Mouse (Mus musculus) right cerebral cortex, adult 2 months (tissue): ENCODE measurements around the gene Stn1.

Source experiments
- DNase-seq, 2 experiments: peaks; one replicate each; pipeline ENCODE4 v3.0.0; 2021 to 2022; ENCODE audit warnings: low spot score in 2 of 2

The Stn1 gene

DNA sequence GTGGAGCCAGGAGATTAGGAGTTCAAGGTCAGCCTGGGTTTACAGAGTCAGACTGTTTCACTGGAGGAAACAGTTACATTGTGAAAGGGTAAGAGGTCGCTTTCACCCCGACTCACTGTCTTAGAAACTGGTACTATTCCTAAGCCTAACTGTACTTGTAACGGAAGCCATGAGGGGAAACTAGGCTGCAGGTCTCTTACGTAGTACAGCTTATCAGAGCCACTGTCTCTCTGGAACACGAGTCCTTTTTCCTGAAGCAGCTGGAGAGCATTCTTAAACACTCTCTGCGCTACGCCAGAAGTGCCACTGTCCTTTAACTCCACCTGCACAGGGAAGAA, 27.2 kb downstream of the Stn1 start:
- DNase-seq = no peak

DNA sequence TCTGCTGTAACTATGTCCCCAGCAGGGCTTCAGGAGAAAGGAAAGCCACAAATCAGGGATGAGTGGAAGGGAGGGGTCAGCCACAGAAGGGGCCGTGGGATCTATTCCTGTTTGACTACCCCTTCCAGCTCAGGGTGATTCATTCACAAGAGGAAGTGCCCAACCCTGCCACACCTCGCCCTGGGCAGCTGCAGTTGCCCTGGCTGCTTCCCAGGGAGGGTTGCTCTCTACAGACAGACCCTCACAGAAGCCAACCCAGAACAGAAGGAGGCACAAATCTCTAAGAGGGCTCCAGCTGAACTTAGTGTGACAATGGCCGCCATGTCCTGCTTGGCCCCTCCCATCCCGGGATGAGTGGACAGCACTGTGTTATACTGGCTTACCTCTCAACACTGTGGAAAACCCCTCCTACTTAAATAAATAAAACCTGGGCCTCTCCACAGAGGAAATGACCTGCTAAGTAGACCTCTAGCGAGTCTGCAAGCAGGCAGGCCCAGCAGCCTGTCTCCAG, 28.5 kb downstream of the Stn1 start:
- no peak for DNase-seq

DNA sequence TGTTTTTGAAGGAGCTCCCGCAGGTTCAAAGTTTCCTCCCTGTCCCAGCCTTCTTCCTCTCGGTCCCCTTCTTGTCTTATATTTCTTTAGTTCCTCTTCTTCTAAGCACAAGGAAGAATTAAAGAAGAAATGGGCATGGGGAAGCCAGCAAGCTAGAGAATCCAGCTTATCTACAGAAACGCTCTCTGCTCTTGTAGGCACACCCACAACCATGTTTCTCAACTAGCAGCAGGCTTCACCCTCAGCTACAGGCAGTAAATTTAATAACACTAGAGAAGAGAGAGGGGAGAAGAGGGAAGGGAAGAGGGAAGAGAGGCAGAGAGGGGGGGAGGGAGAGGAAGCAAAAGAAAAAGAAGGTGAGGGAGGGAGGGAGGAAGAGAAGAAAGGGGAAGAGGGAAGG, 29.1 kb downstream of the Stn1 start:
- DNase-seq = no peak

DNA sequence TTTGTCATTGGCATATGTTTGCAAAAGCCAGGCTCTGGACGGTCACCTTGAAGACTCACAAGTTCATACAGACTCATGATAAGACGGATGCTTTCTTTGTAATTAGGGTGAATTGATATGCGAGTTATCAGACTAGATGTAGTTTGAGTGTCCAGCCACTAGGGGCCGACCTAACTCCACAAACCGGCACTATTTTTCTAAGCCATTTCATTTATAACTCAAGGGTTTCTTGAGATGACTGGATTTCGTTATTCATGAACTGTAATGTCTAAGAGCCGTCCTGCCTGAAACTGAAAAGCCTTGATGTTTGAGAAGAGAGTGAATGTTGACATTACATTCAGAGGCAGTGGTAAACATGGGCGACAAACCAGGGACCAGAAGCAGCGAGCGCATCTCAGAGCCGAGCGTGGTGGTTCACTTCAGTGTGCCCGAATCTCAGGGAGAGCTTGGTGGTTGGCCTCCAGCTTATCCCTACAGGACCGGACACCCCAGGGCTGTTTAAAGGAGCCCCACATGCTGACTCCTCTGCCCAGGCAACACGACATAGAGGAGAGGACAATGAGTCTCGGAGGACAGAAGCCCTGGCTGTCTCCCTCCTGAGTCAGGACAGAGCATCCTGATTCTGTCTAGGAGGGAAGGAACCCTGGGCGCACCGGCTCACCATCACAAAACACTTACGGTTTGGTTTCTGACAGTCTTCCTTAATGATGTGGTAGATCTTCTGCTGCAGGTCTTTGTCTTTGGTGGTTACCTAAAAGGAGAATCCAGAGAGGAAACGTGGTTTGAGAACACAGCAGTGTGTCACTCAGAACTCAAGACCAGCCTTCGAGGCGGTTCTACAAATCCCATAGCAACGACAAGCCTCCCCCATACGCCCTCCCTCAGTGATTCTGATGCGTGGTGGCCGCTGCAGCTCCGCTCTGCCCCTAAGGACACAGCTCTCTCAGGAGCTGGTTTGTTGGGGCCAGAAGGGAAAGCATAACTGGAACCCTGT, 29.9 kb downstream of the Stn1 start:
- DNase-seq = peak; percentile 84 to 85

DNA sequence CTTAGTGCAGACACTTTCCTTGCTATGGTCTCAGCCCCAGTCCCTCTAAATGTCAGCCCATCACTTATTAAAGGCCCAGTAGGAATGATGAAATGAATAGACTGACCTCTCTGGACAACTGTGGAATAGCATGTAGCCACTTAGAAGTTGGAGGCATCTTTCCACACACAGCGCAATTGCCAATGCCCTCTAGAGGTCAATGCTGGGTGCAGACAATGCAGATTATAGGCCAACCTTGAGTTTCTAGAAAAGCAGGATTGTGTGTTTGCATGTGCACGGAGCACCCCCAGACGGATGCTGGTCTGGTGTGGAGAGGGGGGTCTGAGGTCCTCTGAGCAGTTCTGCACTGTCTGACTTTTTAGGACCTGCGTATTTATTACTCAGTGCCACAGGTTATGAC, 33.7 kb downstream of the Stn1 start:
- DNase-seq = no peak

DNA sequence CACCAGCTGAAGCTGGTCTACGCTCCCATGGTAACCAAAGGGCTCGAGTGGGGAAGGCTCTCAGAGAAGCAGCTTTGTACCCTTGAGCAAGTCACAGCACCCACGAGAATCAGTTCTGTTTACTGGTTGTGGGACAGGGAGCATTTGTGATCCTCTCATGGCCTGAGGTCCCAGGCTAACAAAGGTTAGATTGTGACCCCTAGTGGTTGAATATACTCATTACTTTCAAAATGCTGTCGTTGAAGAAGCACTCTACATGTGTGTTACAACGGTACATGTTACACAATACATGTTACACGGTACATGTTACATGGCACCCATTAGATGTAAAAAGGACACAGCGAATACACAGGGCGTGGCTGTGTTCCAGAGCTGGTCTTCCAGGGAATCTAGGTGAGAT, 34.7 kb downstream of the Stn1 start:
- no peak for DNase-seq

DNA sequence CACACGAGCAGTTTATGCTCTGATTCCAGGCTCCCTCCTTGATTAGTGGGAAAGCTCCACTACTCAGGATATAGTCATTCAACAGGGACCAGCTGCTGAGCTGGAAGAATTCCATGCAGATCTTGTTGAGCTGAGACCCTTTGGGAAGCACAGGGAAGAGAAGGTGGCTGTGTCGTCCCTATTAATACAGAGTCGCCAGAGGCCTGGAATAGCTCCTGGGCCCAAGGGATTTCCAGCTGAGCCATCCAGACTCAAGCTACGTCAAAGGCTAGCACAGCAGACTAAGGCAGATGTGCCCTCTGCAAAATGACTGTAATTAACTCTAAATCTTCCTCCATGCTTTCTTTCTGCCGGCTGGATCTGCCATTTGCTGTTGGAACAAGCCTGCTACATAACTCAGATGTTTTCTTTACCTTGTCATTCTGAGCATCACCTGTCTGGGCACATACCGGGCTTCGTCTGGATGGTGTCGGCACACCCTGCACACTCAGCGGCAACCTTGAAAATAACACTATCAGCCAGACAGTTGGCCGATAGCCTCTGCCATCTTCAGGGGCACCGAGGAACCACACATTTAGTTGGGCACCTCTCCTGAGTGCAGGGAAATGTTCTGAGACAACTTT, 36.8 kb downstream of the Stn1 start:
- no peak for DNase-seq

DNA sequence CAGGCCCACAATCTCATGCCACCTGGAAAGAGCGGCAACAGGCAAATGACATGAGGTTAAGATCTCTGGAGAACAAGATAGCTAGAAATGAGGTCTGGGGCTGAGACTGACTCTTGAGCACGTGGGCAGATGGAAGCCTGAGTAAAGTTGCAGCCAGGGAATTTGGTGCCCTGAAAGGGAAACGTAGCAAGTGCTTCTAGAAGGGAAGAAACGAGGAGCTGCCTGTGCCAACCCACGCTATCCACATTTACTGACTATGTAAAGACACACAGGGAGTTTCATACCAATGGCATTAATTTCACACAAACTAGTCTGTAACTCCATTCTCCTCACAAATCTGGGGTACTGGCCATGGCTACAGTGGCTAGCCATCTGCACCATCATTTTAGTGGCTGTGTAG, 37.5 kb downstream of the Stn1 start:
- DNase-seq = no peak

DNA sequence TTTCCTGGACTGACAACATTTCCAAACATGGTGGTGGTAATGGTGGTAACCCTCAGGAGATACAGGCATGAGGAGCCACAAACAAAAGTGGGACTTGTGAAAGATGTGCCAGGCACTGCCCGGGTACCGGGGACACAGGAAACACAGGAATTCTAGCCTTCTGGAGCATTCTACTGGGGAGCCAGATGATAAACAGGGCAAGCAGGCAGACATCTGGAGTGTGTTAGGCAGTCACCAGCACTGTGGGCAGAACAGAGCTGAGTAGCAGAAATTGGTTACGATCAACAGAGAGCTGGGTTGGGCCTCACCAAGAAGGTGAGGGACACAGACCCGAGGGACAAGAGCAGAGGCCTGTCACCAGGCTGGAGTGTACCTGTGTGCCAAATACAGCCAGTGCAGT, 38.4 kb downstream of the Stn1 start:
- DNase-seq = no peak

DNA sequence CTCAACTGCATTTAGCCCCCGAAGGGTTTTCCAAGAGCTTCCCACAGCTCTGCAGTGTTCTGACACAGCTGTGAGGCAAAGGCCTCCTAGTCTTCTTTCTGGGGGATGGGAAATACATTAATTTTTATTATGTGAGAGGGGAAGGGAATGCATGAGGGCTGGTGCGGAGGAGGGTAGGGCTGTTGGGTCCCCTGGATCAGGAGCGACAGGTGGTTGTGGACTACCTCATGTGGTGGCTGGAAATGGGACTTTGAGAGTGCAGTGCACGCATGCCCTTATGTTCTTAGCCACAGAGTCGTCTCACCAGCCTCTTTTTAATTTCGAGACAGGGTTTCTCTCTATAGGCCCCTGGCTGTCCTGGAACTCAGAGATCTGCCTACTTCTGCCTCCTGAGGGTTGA, 39.6 kb downstream of the Stn1 start:
- DNase-seq = no peak

DNA sequence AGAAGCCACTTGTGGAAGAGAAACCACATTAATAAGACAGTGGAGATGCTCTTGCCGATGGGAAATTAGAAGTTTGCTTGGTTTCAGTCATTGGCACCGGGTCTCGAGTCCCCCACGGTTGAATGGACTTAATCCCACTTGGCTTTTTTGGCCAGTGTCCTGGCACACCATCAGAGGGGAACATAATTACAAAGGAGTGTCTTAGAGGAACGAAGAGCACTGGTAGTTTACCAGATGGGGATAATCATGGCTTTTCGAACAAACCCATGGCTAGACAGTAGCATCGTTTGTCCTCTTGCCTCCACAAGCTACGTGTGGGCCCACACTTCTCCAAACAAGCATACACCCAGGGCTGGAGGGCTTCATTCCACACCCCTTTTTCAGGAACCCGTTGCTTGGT, 40.0 kb downstream of the Stn1 start:
- DNase-seq = no peak

DNA sequence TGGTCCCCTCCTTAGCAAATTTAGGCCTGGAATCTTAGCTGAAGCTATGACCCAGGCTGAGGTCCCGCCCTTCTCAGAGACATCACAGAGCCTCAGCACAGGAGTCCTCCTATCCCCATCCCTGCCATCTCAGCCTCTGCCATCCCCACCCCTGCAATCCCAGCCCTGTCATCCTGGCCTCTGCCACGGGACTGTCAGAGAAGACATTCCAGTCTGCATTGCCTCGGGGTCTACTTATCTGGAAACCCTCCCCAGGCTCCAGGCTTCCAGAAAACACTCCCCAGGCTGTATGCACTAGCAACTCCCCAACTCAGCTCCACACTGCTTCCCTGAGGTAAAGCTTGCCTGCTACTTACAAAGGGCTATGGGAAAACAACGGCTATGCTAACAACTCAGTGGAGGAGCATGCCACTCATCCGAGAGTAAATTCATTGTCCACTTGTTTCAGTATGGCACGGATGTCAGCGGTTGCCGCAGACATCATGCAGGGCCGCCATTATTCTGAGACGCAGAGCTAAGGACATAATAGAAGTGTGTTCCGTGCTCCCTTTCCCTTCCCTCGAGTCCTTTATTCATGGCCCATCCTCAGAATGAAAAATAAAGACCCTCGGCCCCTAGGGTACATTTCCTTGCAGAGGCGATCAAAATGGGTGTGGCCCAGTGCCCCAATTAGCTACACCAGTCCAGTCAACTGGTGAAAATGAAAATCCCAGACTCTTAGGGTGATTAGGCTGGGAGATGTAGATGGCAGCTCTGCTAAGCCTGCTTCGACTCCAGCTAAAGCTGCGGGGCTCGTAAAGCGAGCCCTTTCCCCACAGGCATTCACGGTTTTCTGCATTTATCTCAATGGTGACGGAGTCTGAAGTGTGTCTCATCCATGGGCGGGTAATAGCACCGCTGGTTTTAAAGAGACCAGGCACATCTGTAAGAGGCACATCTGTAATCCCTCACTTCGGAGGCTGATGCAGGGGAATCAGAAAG, 44.0 kb downstream of the Stn1 start:
- DNase-seq = no peak

DNA sequence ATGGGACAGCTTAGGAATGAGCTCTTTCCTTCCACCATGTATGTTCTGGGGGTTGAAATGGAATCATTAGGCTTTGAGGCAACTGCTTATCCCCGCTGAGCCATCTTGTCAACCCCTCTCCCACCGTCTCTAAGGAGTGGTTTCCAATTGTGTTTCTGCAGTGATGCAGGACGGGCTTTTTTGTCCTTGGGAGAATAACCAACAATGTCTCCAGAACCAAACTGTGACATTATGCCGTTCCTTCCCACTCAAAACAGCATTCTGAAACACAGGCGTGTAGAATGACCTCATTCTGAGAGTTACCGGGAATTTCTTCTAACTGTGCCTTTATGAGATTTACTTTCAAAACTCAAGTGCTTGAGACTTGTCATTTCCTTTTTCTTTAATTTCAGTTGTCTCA, 44.9 kb downstream of the Stn1 start:
- no peak for DNase-seq

DNA sequence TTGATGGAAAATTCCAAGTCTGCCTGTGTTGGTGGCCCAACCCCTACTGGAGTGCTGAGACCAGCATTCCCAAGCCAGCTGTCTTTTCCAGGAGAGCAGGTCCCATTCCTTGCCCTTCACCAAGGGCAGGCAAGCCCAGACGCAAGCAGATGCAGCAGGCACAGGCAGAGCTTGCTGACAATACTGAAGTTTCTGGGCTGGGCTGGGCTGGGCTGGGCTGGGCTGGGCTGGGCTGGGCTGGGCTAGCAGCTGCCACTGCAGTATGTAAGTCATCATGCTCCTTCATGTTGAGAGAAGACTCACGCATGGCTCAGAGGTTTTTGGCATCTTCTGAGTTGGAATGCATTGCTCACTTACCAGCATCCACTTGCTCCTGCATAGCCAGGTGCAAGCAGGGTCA, 45.5 kb downstream of the Stn1 start:
- no peak for DNase-seq

DNA sequence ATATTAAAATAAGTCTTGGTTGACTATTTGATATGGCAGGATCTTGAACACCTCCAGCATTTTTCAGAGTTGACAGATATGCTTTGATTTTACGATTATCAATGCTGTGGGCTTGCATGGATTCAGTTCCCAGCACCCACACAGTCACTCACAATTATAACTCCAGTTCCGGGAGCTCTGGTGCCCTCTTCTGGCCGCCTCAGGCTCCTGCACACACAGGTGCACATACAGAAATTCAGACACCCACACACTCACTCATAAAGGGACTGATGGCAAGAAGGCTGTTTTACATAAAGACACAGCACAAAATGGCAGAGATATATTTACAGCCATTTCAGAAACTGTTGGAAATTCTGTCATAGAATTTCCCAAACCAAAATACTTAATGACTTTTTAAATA, 48.1 kb downstream of the Stn1 start:
- DNase-seq = no peak

DNA sequence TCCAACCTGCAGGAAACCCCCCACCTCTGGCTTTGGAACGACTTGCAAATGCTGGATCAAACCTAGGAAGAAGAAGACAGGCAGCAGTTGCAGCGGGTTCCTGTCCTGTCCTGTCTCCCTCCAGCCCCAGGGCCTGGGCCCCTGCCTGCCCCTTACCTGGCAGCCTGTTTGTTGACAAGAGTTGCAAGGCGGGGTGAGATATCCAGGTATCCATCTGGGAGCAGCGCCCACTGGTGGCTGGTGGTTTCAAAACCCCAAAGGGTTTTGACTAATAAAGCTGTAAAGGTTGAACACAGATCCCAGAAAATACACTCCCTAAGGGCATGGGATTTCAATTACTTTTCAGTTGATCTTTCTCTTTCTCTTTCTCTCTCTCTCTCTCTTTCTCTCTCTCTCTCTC, 49.1 kb downstream of the Stn1 start:
- DNase-seq = no peak

DNA sequence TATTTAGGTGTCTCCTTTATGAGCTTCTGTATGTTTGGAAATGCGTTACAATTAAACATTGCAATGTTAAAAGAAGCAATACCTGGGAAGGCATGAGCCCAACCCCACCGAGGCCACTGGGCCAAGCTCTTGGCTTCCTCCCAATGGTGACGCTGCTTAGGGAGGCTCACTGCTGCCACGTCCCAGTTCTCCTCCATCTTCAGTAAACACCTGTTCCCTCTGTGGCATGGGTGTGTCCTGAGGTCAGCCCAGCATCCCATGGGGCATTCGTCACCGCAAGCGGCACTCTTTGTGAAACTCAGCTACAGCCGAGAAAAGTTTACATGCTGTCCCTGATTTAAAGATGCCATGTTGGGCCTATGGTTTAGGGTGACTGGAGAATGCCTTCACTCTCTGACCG, 49.7 kb downstream of the Stn1 start:
- no peak for DNase-seq

DNA sequence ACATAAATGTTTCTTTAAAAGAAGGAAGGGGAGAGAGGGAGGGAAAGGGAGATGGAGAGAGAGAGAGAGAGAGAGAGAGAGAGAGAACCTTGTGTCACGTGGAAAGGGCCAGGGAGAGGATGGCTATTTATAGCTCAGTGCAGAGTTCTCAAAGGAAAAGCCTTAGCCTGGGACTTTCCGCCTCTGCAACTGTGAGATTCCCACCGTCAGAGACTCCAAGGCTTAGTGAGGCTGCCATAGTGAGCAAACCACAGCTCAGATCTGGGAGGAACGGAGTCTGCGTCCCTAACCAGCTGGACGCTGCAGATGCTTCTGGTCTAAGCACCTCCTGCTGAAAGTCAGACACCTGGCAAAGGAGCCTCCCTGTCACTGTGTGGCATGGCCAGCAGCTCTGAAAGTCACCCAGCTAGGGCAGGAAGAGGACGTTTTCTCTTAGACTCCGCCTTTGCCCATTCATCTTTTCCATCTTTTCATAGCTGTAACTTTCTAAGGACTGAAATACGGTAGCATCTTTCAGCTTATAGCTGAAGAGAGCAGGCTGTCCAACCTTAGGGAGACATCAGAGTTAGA, 51.2 kb downstream of the Stn1 start:
- DNase-seq = no peak

DNA sequence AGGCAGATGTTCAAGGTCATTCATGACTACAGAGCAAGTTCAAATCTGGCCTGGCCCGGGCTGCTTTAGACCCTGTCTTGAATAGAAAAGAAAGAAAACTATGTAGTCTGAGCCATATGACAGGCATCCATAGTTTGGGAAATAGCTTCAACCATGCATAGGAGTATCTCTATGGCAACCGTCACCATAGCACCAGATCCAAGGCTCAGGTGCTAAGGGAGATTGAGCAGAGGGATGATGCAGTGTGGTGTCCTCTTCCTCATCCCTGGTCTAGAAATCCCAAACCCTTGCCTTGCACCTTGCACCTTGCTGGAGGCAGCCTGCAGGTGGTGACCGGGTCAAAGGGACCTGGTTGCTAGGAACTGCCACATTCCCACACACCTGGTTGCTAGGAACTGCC, 53.2 kb downstream of the Stn1 start:
- DNase-seq = peak; percentile 67 to 77

DNA sequence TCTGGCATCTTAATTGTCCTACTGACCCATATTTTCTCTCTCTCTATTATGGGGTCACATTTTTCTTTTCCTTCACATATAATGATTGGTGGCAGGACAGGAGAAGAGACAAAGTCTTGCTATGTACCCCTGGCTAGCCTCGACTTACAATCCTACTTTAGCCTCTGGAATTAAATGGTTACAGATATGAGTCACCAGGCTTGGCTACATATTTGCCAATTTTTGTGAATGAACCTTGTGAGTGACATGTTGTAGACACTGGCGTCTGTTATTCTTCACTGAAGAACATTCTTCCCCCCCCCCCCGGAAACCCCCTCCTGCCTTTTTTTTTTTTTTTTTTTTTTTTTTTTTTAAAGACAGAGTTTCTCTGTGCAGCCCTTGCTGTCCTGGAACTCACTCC, 54.0 kb downstream of the Stn1 start:
- DNase-seq = no peak

DNA sequence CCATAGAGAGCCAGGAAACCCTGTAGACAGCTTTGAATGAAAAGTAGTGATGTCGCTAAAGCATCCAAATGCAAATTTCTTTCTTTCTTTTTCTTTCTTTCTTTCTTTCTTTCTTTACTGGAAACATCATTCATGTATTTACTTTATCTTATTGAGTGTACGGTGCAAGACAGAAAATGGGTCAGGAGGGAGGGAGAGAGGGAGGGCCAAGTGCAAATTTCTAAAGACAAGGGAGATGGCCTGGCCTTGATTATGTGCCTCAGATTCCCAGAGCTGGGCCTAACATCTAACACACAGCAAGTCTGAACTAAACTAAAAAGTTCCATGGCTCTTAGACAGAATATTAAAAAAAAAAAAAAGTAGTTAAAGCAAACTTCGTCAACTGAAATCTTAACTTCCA, 63.9 kb downstream of the Stn1 start:
- no peak for DNase-seq
